Mouse (Mus musculus): ENCODE measurements around the gene Fbxw26.
"Not testable (repeated sequence)": the region's sequence is repeated elsewhere in the genome, so short reads cannot be mapped to it uniquely, and the experiment has no call there.

Fbxw26 gene

DNA sequence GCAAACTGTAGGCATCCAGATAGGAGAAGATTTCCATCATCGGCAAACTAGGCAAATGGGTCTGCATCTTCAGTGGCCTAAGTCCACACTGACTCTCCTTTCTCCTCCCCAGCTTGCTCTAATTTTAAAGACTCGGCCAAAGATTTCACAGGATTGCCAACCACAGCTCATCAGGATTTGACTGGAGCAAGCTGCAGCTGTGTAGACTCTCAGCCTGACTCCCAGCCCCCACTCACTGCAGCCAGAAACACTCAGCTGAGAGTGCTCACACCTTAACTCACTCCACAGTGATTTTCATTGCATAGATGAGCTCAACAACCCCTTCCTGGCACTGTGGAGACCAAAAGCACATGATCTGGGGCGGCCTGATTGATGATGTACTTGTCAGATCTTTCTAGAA is at the start of gene Fbxw26:
Fbxw26 (minus strand) TSS at position 101 of the 400 bp plus-strand sequence.
- not testable (repeated sequence) for DNase-seq

DNA sequence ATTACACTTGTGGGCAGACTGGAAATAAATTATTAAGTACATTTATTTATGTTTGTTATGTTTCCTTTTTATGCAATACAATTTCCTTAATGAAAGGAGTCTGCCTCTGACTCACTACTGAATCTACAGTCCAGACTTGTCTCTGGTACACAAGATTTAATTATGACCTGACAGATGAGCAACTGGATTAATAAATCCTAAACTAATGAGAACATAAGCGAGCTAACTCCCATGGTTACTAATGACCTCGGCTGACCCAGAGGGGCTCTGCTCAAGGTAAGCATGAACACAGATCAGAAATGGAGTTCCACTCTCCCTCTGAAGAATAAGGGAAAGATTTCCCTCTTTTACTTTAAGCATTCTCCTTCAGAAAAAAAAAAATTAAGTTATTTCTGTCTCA is 49.3 kb upstream of the Fbxw26 start:
- DNase-seq: no peak

DNA sequence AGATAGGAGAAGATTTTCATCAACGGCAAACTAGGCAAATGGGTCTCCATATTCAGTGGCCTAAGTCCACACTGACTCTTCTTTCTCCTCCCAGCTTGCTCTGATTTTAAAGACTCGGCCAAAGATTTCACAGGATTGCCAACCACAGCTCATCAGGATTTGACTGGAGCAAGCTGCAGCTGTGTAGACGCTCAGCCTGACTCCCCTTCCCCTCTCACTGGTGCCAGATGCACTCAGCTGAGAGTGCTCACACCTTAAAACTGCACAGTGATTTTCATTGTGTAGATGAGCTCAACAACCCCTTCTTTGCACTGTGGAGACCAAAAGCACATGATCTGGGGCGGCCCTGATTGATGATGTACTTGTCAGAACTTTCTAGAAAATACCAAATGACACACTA is 44.7 kb upstream of the Fbxw26 start, which contains the start of gene Fbxw27:
Fbxw27 (minus strand) TSS at position 101 of the 400 bp plus-strand sequence.
- DNase-seq: not testable (repeated sequence)

DNA sequence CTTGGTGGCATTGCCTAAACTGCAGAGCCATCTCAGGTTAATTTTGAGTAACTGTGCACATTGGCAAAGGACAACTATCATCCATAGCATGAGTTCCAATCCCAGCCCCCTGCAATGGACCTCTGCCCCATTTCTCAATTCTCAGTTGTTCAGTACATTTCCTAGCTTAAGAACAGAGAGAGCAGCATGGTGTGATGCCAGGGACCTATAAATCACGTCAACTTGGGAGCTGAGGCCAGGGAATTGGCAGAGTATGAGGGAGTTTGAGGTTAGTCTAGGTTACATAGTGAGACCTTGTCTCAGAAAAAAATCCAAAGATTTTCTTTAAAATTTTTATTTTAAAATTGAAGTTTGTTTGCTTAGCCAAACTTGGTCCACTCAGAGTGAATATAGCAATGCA is 21.0 kb upstream of the Fbxw26 start:
- DNase-seq: not testable (repeated sequence)

DNA sequence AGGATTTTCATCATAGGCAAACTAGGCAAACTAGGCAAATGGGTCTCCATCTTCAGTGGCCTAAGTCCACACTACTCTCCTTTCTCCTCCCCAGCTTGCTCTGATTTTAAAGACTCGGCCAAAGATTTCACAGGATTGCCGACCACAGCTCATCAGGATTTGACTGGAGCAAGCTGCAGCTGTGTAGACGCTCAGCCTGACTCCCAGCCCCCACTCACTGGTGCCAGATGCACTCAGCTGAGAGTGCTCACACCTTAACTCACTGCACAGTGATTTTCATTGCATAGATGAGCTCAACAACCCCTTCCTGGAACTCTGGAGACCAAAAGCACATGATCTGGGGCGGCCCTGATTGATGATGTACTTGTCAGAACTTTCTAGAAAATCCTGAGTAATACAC is 43.3 kb downstream of the Fbxw26 start, which contains the start of gene Fbxw18:
Fbxw18 (minus strand) TSS at position 101 of the 400 bp plus-strand sequence.
- not testable (repeated sequence) for DNase-seq

DNA sequence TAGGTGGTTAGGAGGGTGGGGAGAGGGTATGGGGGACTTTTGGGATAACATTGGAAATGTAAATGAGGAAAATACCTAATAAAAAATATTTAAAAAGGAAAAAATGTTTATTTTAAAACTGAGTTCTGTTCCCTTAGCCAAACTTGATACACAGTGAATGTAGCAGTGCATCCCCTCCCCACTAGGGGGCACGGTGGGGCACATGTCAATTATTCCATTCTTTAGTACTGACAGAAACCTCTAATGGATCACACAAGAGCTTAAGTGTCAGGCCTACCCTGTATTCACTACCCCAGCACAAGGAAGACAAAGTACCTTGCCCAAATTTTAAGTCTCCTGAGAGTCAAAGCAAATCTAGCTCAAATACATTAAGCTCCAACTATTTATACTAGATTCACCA is 60.6 kb downstream of the Fbxw26 start:
- DNase-seq: peak; percentile 4 to 10
